Mouse (Mus musculus) forebrain, embryonic 10.5 days (tissue): ENCODE results near the gene Pip5k1c. TPM values are rescaled to one million over a fixed set of nuclear protein-coding genes. Genes with fewer than 3 reads are reported as not detected.
A peak's percentile ranks its signal among the peaks of the same experiment; 100 is the strongest.

Experiments used
- DNase-seq: peaks from one replicate; pipeline ENCODE4 v3.0.0-alpha.2; 2017; ENCODE audit warnings: low spot score; ENCODE audit errors: extremely low spot score
- H3K27ac ChIP-seq: fragments of 300-500 bp; sonication (generic); 2 replicates; pipeline ENCODE4 v1.5.1; 2016; ENCODE audit warnings: mild to moderate bottlenecking
- H3K27me3 ChIP-seq: fragments of 300-500 bp; sonication (generic); 2 replicates; pipeline ENCODE4 v1.6.1; 2016; ENCODE audit warnings: mild to moderate bottlenecking; ENCODE audit not compliant: poor library complexity, severe bottlenecking
- H3K36me3 ChIP-seq: fragments of 300-500 bp; sonication (generic); replicated peaks from 2 replicates; pipeline ENCODE4 v1.6.1; 2016; ENCODE audit warnings: mild to moderate bottlenecking, moderate library complexity
- H3K4me1 ChIP-seq: fragments of 300-500 bp; sonication (generic); 2 replicates; pipeline ENCODE4 v1.6.1; 2016
- H3K4me3 ChIP-seq: fragments of 300-500 bp; sonication (generic); 2 replicates; pipeline ENCODE4 v1.5.1; 2016; ENCODE audit warnings: mild to moderate bottlenecking, moderate library complexity
- H3K9me3 ChIP-seq: fragments of 300-500 bp; sonication (generic); 2 replicates; pipeline ENCODE4 v1.6.1; 2016; ENCODE audit warnings: mild to moderate bottlenecking, moderate library complexity
- WGBS: fragments of 180-500 bp; shearing (Covaris S2); methylation state at CpG from one replicate; pipeline ENCODE4 v1.1.7; 2016; 5-methylcytosine and 5-hydroxymethylcytosine counted together
- polyA plus RNA-seq: library from polyadenylated mRNA; unstranded; fragments of >200 nt; fragmentation: Nextera tagmentation; extraction: Ambion mirVana; gene quantifications from 2 replicates; pipeline ENCODE4 v1.2.1, GENCODE M21; 2016

The Pip5k1c gene
- polyA plus RNA-seq, 1 experiment from 2014 or later = 60.6 TPM

GRCm38 (mm10) chr10:81298369-81299100, 5.8 kb downstream of the Pip5k1c start:
- no peaks in the 10 kb centered on the region for H3K27me3 ChIP-seq
- DNase-seq = no peak
- peaks cover 75% of the 10 kb centered on the region for H3K4me1 ChIP-seq
- peak overlapping the region; percentile 64; the same call in 1 of the 2 replicates for H3K27ac ChIP-seq
- H3K9me3 ChIP-seq = no peaks in the 10 kb centered on the region
- WGBS = 93% methylated on average over 17 of the region's 17 CpGs
- peaks cover 43% of the 10 kb centered on the region for H3K36me3 ChIP-seq
- 0 out of 2 replicates have a peak overlapping the region, but pooled peaks have one; percentile 1 for H3K4me3 ChIP-seq

- no peak for DNase-seq
- Histone ChIP-seq H3K4me1 (peaks cover 75% of the 10 kb centered on the region), H3K27ac (no peak overlapping the region)
Measured at GRCm38 (mm10) chr10:81299585-81300351, 7.0 kb downstream of the Pip5k1c start.

GRCm38 (mm10) chr10:81300352-81300907, 7.7 kb downstream of the Pip5k1c start:
- no peaks in the 10 kb centered on the region for H3K27me3 ChIP-seq
- no peak for DNase-seq
- H3K27ac ChIP-seq = no peak overlapping the region; the same call in 1 of the 2 replicates
- peaks cover 44% of the 10 kb centered on the region for H3K36me3 ChIP-seq
- peaks cover 72% of the 10 kb centered on the region for H3K4me1 ChIP-seq
- no peaks in the 10 kb centered on the region for H3K9me3 ChIP-seq
- 87% methylated on average over 9 of the region's 9 CpGs for WGBS
- no peak overlapping the region for H3K4me3 ChIP-seq

More at GRCm38 (mm10) chr10:81299585-81300351, 7.0 kb downstream of the Pip5k1c start:
- Histone ChIP-seq H3K27me3 (no peaks in the 10 kb centered on the region), H3K36me3 (peaks cover 45% of the 10 kb centered on the region), H3K9me3 (no peaks in the 10 kb centered on the region), H3K4me3 (no peak overlapping the region)
- 89% methylated on average over 14 of the region's 14 CpGs for WGBS

- no peak overlapping the region for H3K4me3 ChIP-seq
- no peaks in the 10 kb centered on the region for H3K27me3 ChIP-seq
- peaks cover 44% of the 10 kb centered on the region for H3K36me3 ChIP-seq
- no peaks in the 10 kb centered on the region for H3K9me3 ChIP-seq
- no peak overlapping the region for H3K27ac ChIP-seq
- no peak for DNase-seq
- 86% methylated on average over 9 of the region's 9 CpGs for WGBS
- H3K4me1 ChIP-seq = peaks cover 71% of the 10 kb centered on the region
Measured at GRCm38 (mm10) chr10:81301321-81301720, 8.6 kb downstream of the Pip5k1c start.

- Histone ChIP-seq H3K27ac (peak overlapping the region; percentile 20), H3K27me3 (no peaks in the 10 kb centered on the region), H3K4me1 (peaks cover 70% of the 10 kb centered on the region), H3K9me3 (no peaks in the 10 kb centered on the region), H3K36me3 (peaks cover 48% of the 10 kb centered on the region), H3K4me3 (peak overlapping the region; percentile 6; the same call in 1 of the 2 replicates)
- DNase-seq = no peak
- WGBS = 75% methylated on average over 4 of the region's 4 CpGs
Measured at GRCm38 (mm10) chr10:81302288-81302687, 9.5 kb downstream of the Pip5k1c start.

- Histone ChIP-seq H3K4me1 (peaks cover 65% of the 10 kb centered on the region), H3K9me3 (no peaks in the 10 kb centered on the region), H3K36me3 (peaks cover 53% of the 10 kb centered on the region), H3K27me3 (no peaks in the 10 kb centered on the region), H3K4me3 (peak overlapping the region; percentile 6; the same call in 1 of the 2 replicates), H3K27ac (peak overlapping the region; percentile 53)
- WGBS = 84% methylated on average over 14 of the region's 14 CpGs
- DNase-seq = no peak
Measured at GRCm38 (mm10) chr10:81302781-81303218, 10.0 kb downstream of the Pip5k1c start.

- 84% methylated on average over 10 of the region's 10 CpGs for WGBS
- H3K27ac ChIP-seq = peak overlapping the region; percentile 53; the same call in 1 of the 2 replicates
- peaks cover 54% of the 10 kb centered on the region for H3K36me3 ChIP-seq
- H3K4me3 ChIP-seq = peak overlapping the region; percentile 2; the same call in 1 of the 2 replicates
- H3K4me1 ChIP-seq = peaks cover 60% of the 10 kb centered on the region
- DNase-seq = no peak
- no peaks in the 10 kb centered on the region for H3K9me3 ChIP-seq
- no peaks in the 10 kb centered on the region for H3K27me3 ChIP-seq
Measured at GRCm38 (mm10) chr10:81303258-81303657, 10.5 kb downstream of the Pip5k1c start.

GRCm38 (mm10) chr10:81303761-81304160, 11.0 kb downstream of the Pip5k1c start:
- Histone ChIP-seq H3K27me3 (no peaks in the 10 kb centered on the region), H3K36me3 (peaks cover 54% of the 10 kb centered on the region), H3K9me3 (no peaks in the 10 kb centered on the region), H3K4me3 (peak overlapping the region; percentile 2; the same call in 1 of the 2 replicates), H3K4me1 (peaks cover 57% of the 10 kb centered on the region), H3K27ac (0 out of 2 replicates have a peak overlapping the region, but pooled peaks have one; percentile 53)
- 84% methylated on average over 7 of the region's 7 CpGs for WGBS
- DNase-seq = no peak

- Histone ChIP-seq H3K4me3 (no peak overlapping the region), H3K27ac (peak overlapping the region; percentile 44; the same call in 1 of the 2 replicates), H3K9me3 (no peaks in the 10 kb centered on the region), H3K4me1 (peaks cover 52% of the 10 kb centered on the region), H3K27me3 (no peaks in the 10 kb centered on the region), H3K36me3 (peaks cover 64% of the 10 kb centered on the region)
- peak; percentile 57 for DNase-seq
- WGBS = 27% methylated on average over 8 of the region's 9 CpGs
Measured at GRCm38 (mm10) chr10:81304597-81305238, 12.0 kb downstream of the Pip5k1c start.

GRCm38 (mm10) chr10:81305663-81306062, 12.9 kb downstream of the Pip5k1c start:
- no peak for DNase-seq
- H3K36me3 ChIP-seq = peaks cover 73% of the 10 kb centered on the region
- no peak overlapping the region for H3K27ac ChIP-seq
- WGBS = 94% methylated on average over 14 of the region's 14 CpGs
- H3K27me3 ChIP-seq = no peaks in the 10 kb centered on the region
- H3K4me3 ChIP-seq = no peak overlapping the region
- peaks cover 43% of the 10 kb centered on the region for H3K4me1 ChIP-seq
- H3K9me3 ChIP-seq = no peaks in the 10 kb centered on the region

GRCm38 (mm10) chr10:81306173-81306668, 13.5 kb downstream of the Pip5k1c start:
- H3K27ac ChIP-seq = no peak overlapping the region
- DNase-seq = no peak
- H3K9me3 ChIP-seq = no peaks in the 10 kb centered on the region
- H3K4me1 ChIP-seq = peaks cover 37% of the 10 kb centered on the region
- 93% methylated on average over 12 of the region's 12 CpGs for WGBS
- H3K27me3 ChIP-seq = no peaks in the 10 kb centered on the region
- H3K4me3 ChIP-seq = no peak overlapping the region
- peaks cover 79% of the 10 kb centered on the region for H3K36me3 ChIP-seq
